Mouse (Mus musculus): ENCODE results near the gene Myocos.
A peak's percentile ranks its signal among the peaks of the same experiment; 100 is the strongest.

DNA sequence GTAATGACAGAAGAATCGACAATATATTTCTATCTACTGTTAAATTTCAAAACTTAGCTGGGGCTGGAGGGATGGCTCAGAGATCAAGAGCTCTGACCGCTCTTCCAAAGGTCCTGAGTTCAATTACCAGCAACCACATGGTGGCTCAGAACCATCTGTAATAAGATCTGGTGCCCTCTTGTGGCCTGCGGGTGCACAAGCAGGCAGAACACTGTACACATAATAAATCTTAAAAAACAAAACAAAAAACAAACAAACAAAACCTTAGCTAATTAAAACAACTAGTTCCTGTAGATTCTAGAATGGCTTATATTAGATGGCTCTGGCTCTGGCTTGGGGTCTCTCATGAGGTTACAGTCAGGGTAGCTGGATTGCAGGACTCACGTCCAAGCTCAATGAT is 37.5 kb downstream of the Myocos start:
- TF ChIP-seq CTCF (IDR thresholded peaks at IDR 0.05; ENCODE audit: low read depth, low read length) (peak; percentile 65), POLR2A (IDR thresholded peaks at IDR 0.05; ENCODE audit: borderline replicate concordance, low read depth, low read length) (no peak)

Data from bone marrow macrophage, adult 2 months (primary cell).